Mouse (Mus musculus) embryonic fibroblast, embryonic 13.5 days (primary cell): ENCODE data around the gene Palld.

Experiments
- CTCF ChIP-seq: IDR thresholded peaks from 2 replicates; pipeline ENCODE4 v1.5.1; 2011; ENCODE audit warnings: mild to moderate bottlenecking, control low read depth, low read length, moderate library complexity, borderline replicate concordance; ENCODE audit not compliant: insufficient read depth
- POLR2A ChIP-seq: IDR thresholded peaks from 2 replicates; pipeline ENCODE4 v1.6.1; 2011; ENCODE audit warnings: low read depth, mild to moderate bottlenecking, control low read depth, low read length, moderate library complexity

GRCm38 (mm10) chr8:61590551-61591431 is 311.7 kb downstream of the Palld start:
- no peak for TF ChIP-seq CTCF
- TF ChIP-seq POLR2A, result peak; percentile 96
